Mouse (Mus musculus) stomach, embryonic 16.5 days (tissue): Measurements from ENCODE around the gene Arhgef2. TPM values are rescaled to one million over a fixed set of nuclear protein-coding genes. Genes with fewer than 3 reads are reported as not detected.
A peak's percentile ranks its signal among the peaks of the same experiment; 100 is the strongest.

Experiments
- ATAC-seq: fragments of 200-750 bp; cut with Nextera tagmentation; 2 replicates; pipeline ENCODE4 v1.8.0; 2017; ENCODE audit warnings: moderate number of reproducible peaks, moderate TSS enrichment; ENCODE audit not compliant: insufficient read depth, low FRiP score
- H3K27ac ChIP-seq: fragments of 300-500 bp; sonication (generic); 2 replicates; pipeline ENCODE4 v1.5.1; 2014; ENCODE audit warnings: low read length
- H3K27me3 ChIP-seq: fragments of 300-500 bp; sonication (generic); 2 replicates; pipeline ENCODE4 v1.6.1; 2014; ENCODE audit warnings: low read length, control low read depth, mixed read lengths; ENCODE audit not compliant: control insufficient read depth, insufficient read depth
- H3K36me3 ChIP-seq: fragments of 300-500 bp; sonication (generic); 2 replicates; pipeline ENCODE4 v1.6.1; 2014; ENCODE audit warnings: low read length; ENCODE audit not compliant: control insufficient read depth, insufficient read depth
- H3K4me1 ChIP-seq: fragments of 300-500 bp; sonication (generic); 2 replicates; pipeline ENCODE4 v1.6.1; 2014; ENCODE audit warnings: low read length, control low read depth, mixed read lengths; ENCODE audit not compliant: control insufficient read depth, insufficient read depth
- H3K4me2 ChIP-seq: fragments of 300-500 bp; sonication (generic); 2 replicates; pipeline ENCODE4 v1.6.1; 2014; ENCODE audit warnings: low read depth, low read length, mixed read lengths
- H3K4me3 ChIP-seq: fragments of 300-500 bp; sonication (generic); replicated peaks from 2 replicates; pipeline ENCODE4 v1.5.1; 2014; ENCODE audit warnings: mild to moderate bottlenecking, low read length
- H3K9ac ChIP-seq: fragments of 300-500 bp; sonication (generic); 2 replicates; pipeline ENCODE4 v1.6.1; 2014; ENCODE audit warnings: low read length
- H3K9me3 ChIP-seq: fragments of 300-500 bp; sonication (generic); replicated peaks from 2 replicates; pipeline ENCODE4 v1.6.1; 2016; ENCODE audit warnings: low read length, control low read depth; ENCODE audit not compliant: control insufficient read depth
- WGBS: fragments of 180-500 bp; shearing (Covaris S2); extraction: QIAGEN DNeasy Blood & Tissue Kit; methylation state at CpG from one replicate; pipeline ENCODE4 v1.1.7; 2014; 5-methylcytosine and 5-hydroxymethylcytosine counted together
- polyA plus RNA-seq: library from polyadenylated mRNA; unstranded; fragments of >200 nt; fragmentation: Nextera tagmentation; extraction: Ambion mirVana; gene quantifications from 2 replicates; pipeline ENCODE4 v1.2.1, GENCODE M21; 2015

Gene Arhgef2
- polyA plus RNA-seq, 1 experiment from 2014 or later = 81.3 TPM

DNA sequence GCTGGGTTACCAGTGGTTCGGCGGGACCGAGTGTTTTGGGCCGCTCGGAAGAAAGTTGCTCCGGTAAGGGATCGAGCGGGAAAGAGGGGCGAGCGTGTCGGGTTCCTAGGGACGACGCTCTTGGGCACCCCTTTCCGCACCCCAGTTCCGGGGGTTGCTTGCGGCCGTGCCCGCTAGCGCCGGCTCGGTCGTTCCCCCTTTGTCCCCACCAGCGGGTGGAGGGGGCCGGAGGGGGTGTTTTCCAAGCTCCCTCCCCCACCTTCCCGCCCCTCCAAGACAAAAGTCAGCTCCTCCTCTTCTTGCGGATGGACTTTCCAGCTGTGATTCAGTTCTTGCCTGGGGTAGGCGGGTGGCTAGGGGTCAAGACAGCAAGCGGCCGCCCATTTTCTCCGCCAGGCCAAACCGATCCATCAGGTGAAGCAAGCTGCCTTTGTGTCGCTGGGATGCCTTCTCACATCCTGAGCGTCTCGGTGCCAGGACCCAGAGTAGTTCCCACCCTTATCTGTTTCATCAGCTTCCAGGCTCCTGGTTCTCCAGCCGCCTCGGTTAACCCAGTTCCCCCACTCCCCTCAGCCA, 15.9 kb downstream of the Arhgef2 start:
- no peaks in the 10 kb centered on the region for H3K36me3 ChIP-seq
- H3K27me3 ChIP-seq = no peaks in the 10 kb centered on the region
- H3K4me1 ChIP-seq = peaks cover 41% of the 10 kb centered on the region
- ATAC-seq = peak; percentile 50; the same call in 1 of the 2 replicates
- peak overlapping the region; percentile 94 for H3K4me2 ChIP-seq
- under 1% methylated on average over 36 of the region's 36 CpGs for WGBS
- no peaks in the 10 kb centered on the region for H3K9me3 ChIP-seq
- peak overlapping the region; percentile 98 for H3K9ac ChIP-seq
- H3K27ac ChIP-seq = peak overlapping the region; percentile 98
- peak overlapping the region; percentile 87 for H3K4me3 ChIP-seq

DNA sequence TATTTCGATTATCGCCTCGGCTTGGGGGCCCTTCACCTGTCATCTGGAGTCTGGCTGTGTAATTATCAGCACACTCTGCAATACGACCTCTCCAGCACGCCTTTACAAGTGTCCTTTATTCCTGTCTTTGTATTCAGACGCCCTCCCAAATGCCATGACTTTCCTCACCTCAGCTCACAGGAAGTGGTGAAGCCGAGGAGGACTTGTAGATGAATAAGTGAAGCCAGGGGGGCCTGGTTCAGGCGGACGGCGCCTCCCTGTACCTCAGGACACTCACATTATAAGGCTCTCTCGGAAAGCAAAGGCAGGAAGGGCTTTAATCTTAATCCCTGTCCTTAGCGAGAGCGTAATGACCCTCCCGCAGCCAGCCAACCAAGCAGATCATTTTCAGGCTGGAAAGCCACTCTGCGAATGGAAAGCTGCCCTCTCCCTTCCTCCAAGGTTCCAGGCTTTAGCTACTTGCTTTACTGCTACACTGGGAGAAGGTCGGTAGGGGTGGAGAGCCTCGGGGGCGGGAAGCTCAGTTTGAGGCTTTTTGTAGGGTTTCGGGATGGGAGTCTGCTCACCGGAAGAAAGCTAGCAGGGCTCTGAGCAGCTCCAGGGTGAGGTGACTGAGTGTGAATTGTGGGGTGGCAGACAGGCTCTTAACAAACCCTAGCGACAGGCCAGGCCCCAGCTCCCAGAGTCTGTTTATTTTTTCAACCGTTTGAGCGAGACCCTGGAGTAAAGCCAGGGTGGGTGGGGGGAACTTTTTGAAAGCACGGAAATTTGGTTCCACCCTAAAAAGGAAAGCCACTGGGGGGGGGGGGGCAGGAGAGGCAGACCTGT, 16.6 kb downstream of the Arhgef2 start:
- Histone ChIP-seq H3K4me1 (peaks cover 39% of the 10 kb centered on the region), H3K27me3 (no peaks in the 10 kb centered on the region), H3K9ac (peak overlapping the region; percentile 98), H3K36me3 (no peaks in the 10 kb centered on the region), H3K27ac (peak overlapping the region; percentile 98), H3K9me3 (no peaks in the 10 kb centered on the region), H3K4me3 (peak overlapping the region; percentile 87), H3K4me2 (peak overlapping the region; percentile 94)
- under 1% methylated on average over 24 of the region's 24 CpGs for WGBS
- no peak for ATAC-seq

DNA sequence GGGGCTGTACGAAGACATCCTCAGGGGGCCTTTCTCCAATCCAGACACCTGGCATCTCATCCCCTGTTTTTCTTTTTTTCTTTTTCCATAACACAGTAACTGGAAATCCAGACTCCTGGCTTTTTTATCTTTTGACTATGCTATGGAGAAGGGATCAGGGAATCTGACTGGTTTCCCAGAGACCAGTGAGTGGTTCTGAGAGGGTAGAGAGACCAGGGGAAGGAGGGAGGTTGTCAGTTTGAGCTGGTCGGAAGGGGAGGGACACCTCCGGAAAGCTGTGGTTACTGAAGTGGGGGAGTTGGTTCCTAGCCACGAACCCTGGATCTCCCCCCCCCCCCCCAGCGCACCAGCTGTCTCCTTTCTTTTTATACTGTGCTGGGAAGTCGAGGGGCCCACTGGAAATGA, 17.2 kb downstream of the Arhgef2 start:
- ATAC-seq = peak; percentile 27; the same call in 1 of the 2 replicates
- Histone ChIP-seq H3K27me3 (no peaks in the 10 kb centered on the region), H3K27ac (peak overlapping the region; percentile 98), H3K9ac (peak overlapping the region; percentile 98), H3K36me3 (no peaks in the 10 kb centered on the region), H3K9me3 (no peaks in the 10 kb centered on the region), H3K4me3 (peak overlapping the region; percentile 87), H3K4me2 (peak overlapping the region; percentile 94), H3K4me1 (peaks cover 39% of the 10 kb centered on the region)
- 0% methylated on average over 6 of the region's 6 CpGs for WGBS

DNA sequence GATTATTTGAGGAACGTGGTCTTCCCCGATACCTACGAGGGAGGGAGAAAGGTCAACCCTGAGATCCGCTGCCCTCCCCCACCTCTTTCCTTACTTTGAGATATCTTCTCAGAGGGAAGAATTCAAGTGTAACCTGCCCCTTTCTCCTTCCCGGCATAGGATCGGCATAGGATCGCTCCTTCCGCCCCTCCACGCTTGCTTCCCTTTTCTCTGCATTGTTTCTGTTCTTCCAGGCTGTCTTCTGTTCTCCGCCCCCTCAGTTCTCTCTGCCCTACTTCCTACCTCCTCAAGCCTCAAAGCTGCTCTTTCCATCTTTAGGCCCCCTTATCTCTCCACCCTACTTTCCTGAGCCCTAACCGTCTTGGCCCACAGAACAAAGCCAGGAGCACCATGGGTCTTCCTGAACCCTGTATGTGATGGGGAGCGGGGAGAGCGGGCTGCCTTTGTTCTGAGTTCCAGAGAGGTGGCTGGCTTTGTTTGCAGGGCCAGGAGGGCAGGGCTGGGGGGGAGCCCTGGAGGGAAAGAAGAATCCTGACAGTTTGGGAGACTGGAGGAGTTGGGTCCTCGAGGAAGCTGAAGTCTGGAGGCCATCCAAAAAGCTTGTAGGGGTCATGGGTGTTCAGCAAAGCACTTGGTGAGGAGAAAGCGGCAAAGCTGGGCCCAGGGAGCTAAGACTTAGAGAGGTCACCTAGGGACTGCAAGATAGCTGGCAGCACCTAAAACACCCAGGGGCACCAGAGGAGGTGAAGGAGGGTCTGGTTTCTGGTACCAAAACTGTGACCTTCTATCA, 17.8 kb downstream of the Arhgef2 start:
- H3K4me1 ChIP-seq = peaks cover 39% of the 10 kb centered on the region
- H3K27ac ChIP-seq = peak overlapping the region; percentile 98
- no peaks in the 10 kb centered on the region for H3K27me3 ChIP-seq
- H3K9ac ChIP-seq = peak overlapping the region; percentile 98
- no peaks in the 10 kb centered on the region for H3K9me3 ChIP-seq
- H3K4me3 ChIP-seq = peak overlapping the region; percentile 87
- 2% methylated on average over 15 of the region's 15 CpGs for WGBS
- no peak for ATAC-seq
- H3K4me2 ChIP-seq = peak overlapping the region; percentile 94
- no peaks in the 10 kb centered on the region for H3K36me3 ChIP-seq

DNA sequence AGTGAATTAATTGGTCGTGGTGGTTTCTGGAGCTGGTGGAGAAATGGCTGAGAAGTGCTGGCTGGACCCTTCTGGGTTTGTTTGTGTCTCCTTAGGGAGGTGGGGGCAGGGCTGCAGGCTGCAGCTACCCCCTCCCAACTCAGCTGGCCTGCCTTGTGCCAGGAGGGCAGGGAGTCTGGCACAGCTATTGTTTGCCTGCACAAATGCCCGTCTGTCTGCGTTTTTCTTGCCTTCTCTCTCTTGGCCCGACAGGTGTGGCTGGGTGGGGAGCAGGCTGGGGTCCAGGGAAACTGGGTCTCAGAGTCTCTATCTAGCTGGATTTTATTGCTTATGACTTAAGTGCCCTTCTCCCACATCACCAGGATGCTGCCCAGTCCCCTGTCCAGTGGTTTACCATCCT, 18.6 kb downstream of the Arhgef2 start:
- H3K4me2 ChIP-seq = peak overlapping the region; percentile 94
- H3K27me3 ChIP-seq = no peaks in the 10 kb centered on the region
- ATAC-seq = no peak
- peaks cover 39% of the 10 kb centered on the region for H3K4me1 ChIP-seq
- 8% methylated on average over 4 of the region's 4 CpGs for WGBS
- peak overlapping the region; percentile 87 for H3K4me3 ChIP-seq
- no peaks in the 10 kb centered on the region for H3K36me3 ChIP-seq
- peak overlapping the region; percentile 98 for H3K27ac ChIP-seq
- peak overlapping the region; percentile 98 for H3K9ac ChIP-seq
- H3K9me3 ChIP-seq = no peaks in the 10 kb centered on the region

DNA sequence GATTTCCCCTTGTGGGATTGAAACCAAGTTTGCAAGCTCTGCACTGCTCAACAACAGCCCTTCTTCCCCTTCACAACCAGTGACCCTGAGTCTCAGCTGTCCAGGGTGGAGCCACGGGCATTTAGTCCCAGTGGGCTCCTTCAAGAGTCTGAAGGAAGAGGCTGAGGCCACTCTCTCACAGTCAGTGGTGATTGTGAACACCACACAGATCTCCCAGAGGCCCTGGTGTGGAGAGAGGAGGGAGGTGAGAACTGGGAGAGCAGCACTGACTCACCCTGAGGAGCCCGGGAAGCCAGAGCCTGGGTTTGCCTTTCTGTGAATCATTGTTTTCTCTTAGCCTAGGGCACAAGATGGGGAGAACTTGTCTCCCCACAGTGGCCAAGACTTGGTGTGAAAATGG, 19.2 kb downstream of the Arhgef2 start:
- no peaks in the 10 kb centered on the region for H3K27me3 ChIP-seq
- H3K9me3 ChIP-seq = no peaks in the 10 kb centered on the region
- H3K4me2 ChIP-seq = peak overlapping the region; percentile 94
- WGBS = 25% methylated on average over 2 of the region's 2 CpGs
- peak overlapping the region; percentile 98 for H3K9ac ChIP-seq
- peaks cover 5% of the 10 kb centered on the region; the same call in 1 of the 2 replicates for H3K36me3 ChIP-seq
- H3K27ac ChIP-seq = peak overlapping the region; percentile 98
- no peak for ATAC-seq
- H3K4me1 ChIP-seq = peaks cover 38% of the 10 kb centered on the region
- 0 out of 2 replicates have a peak overlapping the region, but pooled peaks have one; percentile 87 for H3K4me3 ChIP-seq

DNA sequence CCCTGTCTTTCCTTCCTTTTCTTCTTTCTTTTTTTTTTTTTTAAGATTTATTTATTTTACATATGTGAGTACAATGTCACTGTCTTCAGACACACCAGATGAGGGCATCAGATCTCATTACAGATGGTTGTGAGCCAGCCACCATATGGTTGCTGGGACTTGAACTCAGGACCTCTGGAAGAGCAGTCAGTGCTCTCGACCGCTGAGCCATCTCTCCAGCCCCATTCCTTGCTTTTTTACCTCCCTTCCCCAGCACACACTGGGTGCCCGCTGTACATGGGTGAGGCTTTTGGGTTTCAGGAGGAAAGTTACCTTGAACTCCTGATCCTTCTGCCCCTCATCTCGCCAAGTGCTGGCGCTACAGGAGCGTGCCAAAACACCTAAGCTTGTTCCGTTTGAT, 19.8 kb downstream of the Arhgef2 start:
- no peak overlapping the region for H3K9ac ChIP-seq
- WGBS = 90% methylated on average over 7 of the region's 7 CpGs
- H3K36me3 ChIP-seq = peaks cover 8% of the 10 kb centered on the region; the same call in 1 of the 2 replicates
- peaks cover 37% of the 10 kb centered on the region for H3K4me1 ChIP-seq
- H3K4me2 ChIP-seq = no peak overlapping the region
- no peaks in the 10 kb centered on the region for H3K9me3 ChIP-seq
- H3K27ac ChIP-seq = peak overlapping the region; percentile 98
- no peaks in the 10 kb centered on the region for H3K27me3 ChIP-seq
- no peak overlapping the region for H3K4me3 ChIP-seq
- ATAC-seq = no peak

DNA sequence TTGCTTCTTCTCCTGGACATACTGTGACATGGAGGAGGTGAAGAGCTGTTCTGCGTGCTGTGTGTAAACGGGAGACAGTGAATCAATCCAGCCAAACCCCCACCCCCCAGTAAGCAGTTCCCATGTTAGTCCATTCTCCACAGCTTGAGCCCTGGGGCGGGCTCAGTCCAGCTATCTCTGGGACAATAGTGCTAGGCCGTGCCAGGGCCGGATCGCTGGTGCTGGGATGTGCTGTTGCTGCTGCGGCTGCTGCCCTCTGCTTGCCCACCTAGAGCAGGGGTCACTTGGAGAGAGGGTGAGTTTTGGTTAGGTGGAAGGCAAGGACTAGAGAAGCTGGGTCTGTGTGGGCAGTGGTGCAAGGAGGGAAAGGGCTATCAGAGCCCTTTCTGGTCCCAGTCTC, 20.6 kb downstream of the Arhgef2 start:
- no peak for ATAC-seq
- peaks cover 37% of the 10 kb centered on the region for H3K4me1 ChIP-seq
- WGBS = 73% methylated on average over 7 of the region's 7 CpGs

More for the DNA sequence above, 20.6 kb downstream of the Arhgef2 start:
- H3K27ac ChIP-seq = no peak overlapping the region
- peaks cover 8% of the 10 kb centered on the region; the same call in 1 of the 2 replicates for H3K36me3 ChIP-seq
- no peaks in the 10 kb centered on the region for H3K9me3 ChIP-seq
- no peaks in the 10 kb centered on the region for H3K27me3 ChIP-seq
- no peak overlapping the region for H3K4me3 ChIP-seq
- no peak overlapping the region for H3K9ac ChIP-seq
- H3K4me2 ChIP-seq = no peak overlapping the region
